Mouse (Mus musculus) ES-E14 (cell line): Measurements from ENCODE around the gene Dennd2c. TPM values are rescaled to one million over a fixed set of nuclear protein-coding genes. Genes with fewer than 3 reads are reported as not detected.

Experiments
- DNase-seq: peaks from one replicate; pipeline ENCODE4 v3.0.0-alpha.2; 2013; ENCODE audit warnings: low read depth, low spot score
- H3K27ac ChIP-seq: 2 replicates; pipeline ENCODE4 v1.5.1; 2012; ENCODE audit warnings: low read depth, mild to moderate bottlenecking, low read length, moderate library complexity, mixed read lengths; ENCODE audit not compliant: poor library complexity, insufficient read depth, severe bottlenecking
- H3K36me3 ChIP-seq: 2 replicates; pipeline ENCODE4 v1.6.1; 2012; ENCODE audit warnings: mild to moderate bottlenecking, low read length, moderate library complexity, mixed read lengths; ENCODE audit not compliant: control insufficient read depth, poor library complexity, insufficient read depth, severe bottlenecking
- H3K4me1 ChIP-seq, 2 experiments: fragments of 150-350 bp in 1 of 2; sonication (generic) in 1 of 2; 2 replicates each; pipeline ENCODE4 v1.6.1; 2012; ENCODE audit warnings: low read length in 2 of 2, mild to moderate bottlenecking in 1 of 2, mixed read lengths in 1 of 2; ENCODE audit not compliant: control insufficient read depth in 2 of 2, insufficient read depth in 2 of 2, poor library complexity in 1 of 2
- H3K4me3 ChIP-seq, 2 experiments: fragments of 150-350 bp in 1 of 2; sonication (generic) in 1 of 2; 2 replicates each; pipeline ENCODE4 v1.5.1; 2012; ENCODE audit warnings: low read length in 2 of 2, low read depth in 1 of 2, mild to moderate bottlenecking in 1 of 2, mixed read lengths in 1 of 2; ENCODE audit not compliant: insufficient read depth in 1 of 2, poor library complexity in 1 of 2, severe bottlenecking in 1 of 2
- H3K9ac ChIP-seq: 2 replicates; pipeline ENCODE4 v1.6.1; 2012; ENCODE audit warnings: low read depth, mild to moderate bottlenecking, low read length, mixed read lengths; ENCODE audit not compliant: poor library complexity, insufficient read depth, severe bottlenecking
- H3K9me3 ChIP-seq: fragments of 150-350 bp; sonication (generic); 2 replicates; pipeline ENCODE4 v1.6.1; 2012; ENCODE audit warnings: low read depth, mild to moderate bottlenecking, low read length; ENCODE audit not compliant: control insufficient read depth, insufficient read depth
- CHD2 ChIP-seq: IDR thresholded peaks from 2 replicates; pipeline ENCODE4 v1.6.1; 2014; ENCODE audit warnings: mild to moderate bottlenecking, low read depth, low read length, inconsistent platforms
- HCFC1 ChIP-seq: IDR thresholded peaks from 2 replicates; pipeline ENCODE4 v1.6.1; 2012; ENCODE audit warnings: low read length, inconsistent platforms, borderline replicate concordance; ENCODE audit not compliant: insufficient read depth
- MAFK ChIP-seq: IDR thresholded peaks from 2 replicates; pipeline ENCODE4 v1.6.1; 2014; ENCODE audit warnings: mild to moderate bottlenecking, low read depth, low read length, inconsistent platforms; ENCODE audit not compliant: insufficient read depth
- ZC3H11A ChIP-seq: IDR thresholded peaks from 2 replicates; pipeline ENCODE4 v1.6.1; 2012; ENCODE audit warnings: low read depth, mild to moderate bottlenecking, inconsistent platforms, low read length, borderline replicate concordance
- ZNF384 ChIP-seq: IDR thresholded peaks from 2 replicates; pipeline ENCODE4 v1.6.1; 2012; ENCODE audit warnings: low read depth, low read length, inconsistent platforms
- in situ Hi-C, 2 experiments: fragments of 600-800 bp; cut with MboI; formaldehyde crosslinking; loops; one replicate each; pipeline ENCODE4 v1.15.1; 2025; ENCODE audit warnings: low sequenced_read_pairs in 2 of 2, inconsistent platforms in 1 of 2; ENCODE audit not compliant: unreplicated experiment in 2 of 2
- total RNA-seq: library from RNA; depleted of rRNA; stranded (reverse); fragments of 300-350 nt; gene quantifications from 2 replicates; pipeline ENCODE4 v1.2.3, GENCODE M21; 2012

The Dennd2c gene
- total RNA-seq, 1 experiment: 29.9 TPM

- H3K4me3 ChIP-seq: no peak overlapping the region
- TF ChIP-seq ZC3H11A (no peak), ZNF384 (no peak), HCFC1 (no peak), CHD2 (no peak), MAFK (no peak)
- in situ Hi-C loops: no loop called here
- H3K4me1 ChIP-seq: no peaks in the 10 kb centered on the region
- no peaks in the 10 kb centered on the region for H3K36me3 ChIP-seq
- no peak overlapping the region for H3K9ac ChIP-seq
- DNase-seq: no peak
- no peaks in the 10 kb centered on the region for H3K9me3 ChIP-seq
- no peak overlapping the region for H3K27ac ChIP-seq
Measured at GRCm38 (mm10) chr3:103091753-103092152, 10.7 kb upstream of the Dennd2c start.

- Histone ChIP-seq H3K36me3 (no peaks in the 10 kb centered on the region), H3K4me3 (peak overlapping the region; percentile 5 to 21; a peak in 1 of 4 replicates), H3K9me3 (no peaks in the 10 kb centered on the region), H3K27ac (no peak overlapping the region), H3K9ac (peak overlapping the region; percentile 28; the same call in 1 of the 2 replicates), H3K4me1 (peaks cover 0 to 3% of the 10 kb centered on the region in 2 experiments; a peak in 1 of 4 replicates)
- TF ChIP-seq MAFK (no peak), ZC3H11A (no peak), CHD2 (no peak), ZNF384 (no peak), HCFC1 (no peak)
- DNase-seq: peak; percentile 56
- in situ Hi-C loops: no loop called here
Measured at GRCm38 (mm10) chr3:103098662-103099061, 3.7 kb upstream of the Dennd2c start.

- in situ Hi-C loops: no loop called here
- Histone ChIP-seq H3K27ac (no peak overlapping the region), H3K4me1 (peaks cover 0 to 3% of the 10 kb centered on the region in 2 experiments; a peak in 1 of 4 replicates), H3K9me3 (no peaks in the 10 kb centered on the region), H3K9ac (no peak overlapping the region), H3K4me3 (no peak overlapping the region), H3K36me3 (no peaks in the 10 kb centered on the region)
- DNase-seq: no peak
- TF ChIP-seq ZNF384: no peak
- TF ChIP-seq ZC3H11A: no peak
- no peak for TF ChIP-seq MAFK
- TF ChIP-seq CHD2: no peak
- TF ChIP-seq HCFC1: no peak
Measured at GRCm38 (mm10) chr3:103099667-103100066, 2.7 kb upstream of the Dennd2c start.

DNA sequence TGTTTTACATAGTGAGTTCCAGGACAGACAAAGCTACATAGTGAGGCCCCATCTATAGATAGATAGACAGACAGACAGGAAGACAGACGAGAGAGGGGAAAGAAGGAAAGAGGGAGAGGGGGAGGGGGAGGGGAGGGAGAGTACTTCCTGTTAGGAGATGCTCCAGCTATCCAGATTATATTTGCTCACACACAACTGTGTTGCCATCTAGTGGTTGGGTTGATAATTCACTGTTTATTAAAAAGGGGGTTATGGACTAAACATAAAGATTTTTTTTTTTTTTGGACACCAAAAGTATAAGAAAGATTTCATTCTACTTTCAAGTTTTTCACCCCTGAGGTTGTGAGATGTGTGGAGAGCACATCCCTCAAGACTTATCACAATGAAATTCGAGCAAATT, 1.7 kb upstream of the Dennd2c start:
- H3K9ac ChIP-seq: no peak overlapping the region
- H3K4me3 ChIP-seq: no peak overlapping the region
- DNase-seq: no peak
- H3K27ac ChIP-seq: no peak overlapping the region
- peaks cover 0 to 3% of the 10 kb centered on the region in 2 experiments; a peak in 1 of 4 replicates for H3K4me1 ChIP-seq
- in situ Hi-C loops: no loop called here
- H3K36me3 ChIP-seq: no peaks in the 10 kb centered on the region
- no peak for TF ChIP-seq HCFC1
- TF ChIP-seq MAFK: no peak
- TF ChIP-seq CHD2: no peak
- TF ChIP-seq ZNF384: no peak
- no peak for TF ChIP-seq ZC3H11A
- no peaks in the 10 kb centered on the region for H3K9me3 ChIP-seq

DNA sequence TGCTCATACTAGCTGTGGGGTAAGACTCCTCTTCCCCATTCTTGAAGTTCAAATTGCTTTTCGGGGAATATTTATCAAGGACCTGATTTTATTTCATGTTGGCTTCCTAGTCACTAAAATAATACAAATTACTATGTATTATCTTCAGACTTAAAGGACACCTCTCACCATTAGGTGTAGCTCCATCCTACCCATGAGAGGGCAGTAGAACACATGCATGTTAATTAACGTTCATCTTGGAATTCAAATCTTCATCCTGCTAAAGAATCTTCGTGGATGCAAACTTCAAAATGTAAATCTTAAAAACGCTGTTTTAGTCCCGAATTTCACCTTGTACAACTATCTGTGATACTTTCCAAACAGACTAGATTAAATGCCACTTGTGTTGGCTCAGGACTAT, 1.2 kb upstream of the Dennd2c start:
- H3K9ac ChIP-seq: no peak overlapping the region
- H3K36me3 ChIP-seq: no peaks in the 10 kb centered on the region
- no peak for TF ChIP-seq ZNF384
- no peak for TF ChIP-seq CHD2
- no peak for TF ChIP-seq HCFC1
- no peak for TF ChIP-seq MAFK
- TF ChIP-seq ZC3H11A: no peak
- peaks cover 0 to 3% of the 10 kb centered on the region in 2 experiments; a peak in 2 of 4 replicates for H3K4me1 ChIP-seq
- H3K9me3 ChIP-seq: no peaks in the 10 kb centered on the region
- in situ Hi-C loops: no loop called here
- H3K27ac ChIP-seq: no peak overlapping the region
- DNase-seq: no peak
- no peak overlapping the region for H3K4me3 ChIP-seq
